Mouse (Mus musculus): ENCODE measurements around the gene Gm14419. TPM values are rescaled to one million over a fixed set of nuclear protein-coding genes. Genes with fewer than 3 reads are reported as not detected.
"Not testable (repeated sequence)": the region's sequence is repeated elsewhere in the genome, so short reads cannot be mapped to it uniquely, and the experiment has no call there.

Gm14419 gene
- 16.1 and 29.6 TPM in 2 replicates for total RNA-seq (2012; rRNA removed)

DNA sequence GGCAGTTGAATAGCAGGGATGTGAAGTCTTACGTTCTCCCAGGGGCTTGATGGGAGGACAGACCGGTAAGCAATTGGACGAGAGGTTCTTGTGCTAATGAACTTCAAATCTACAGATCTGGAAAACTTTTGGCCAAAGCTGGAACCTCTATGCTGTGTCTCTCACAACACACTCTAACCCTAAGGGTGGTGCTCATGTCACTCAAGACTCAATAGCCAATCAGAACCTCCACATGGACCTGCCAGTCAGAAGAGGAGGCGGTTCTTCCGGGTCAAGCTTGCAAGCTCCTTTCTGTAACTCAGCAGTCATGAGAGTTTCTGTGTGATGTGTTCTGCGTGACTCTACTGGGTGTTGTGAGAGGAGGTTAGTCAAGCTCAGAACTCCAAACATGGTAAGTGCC, at the start of gene Gm14419:
TSS of gene Gm14419 (plus strand) at position 301 of the 400 bp plus-strand sequence.
- H3K9me3 ChIP-seq (ENCODE audit: control insufficient read depth, insufficient read depth, low read depth, low read length); H3K36me3 ChIP-seq (ENCODE audit: control insufficient read depth, insufficient read depth, low read length, poor library complexity, severe bottlenecking); DNase-seq (ENCODE audit: low read depth, low spot score); H3K27ac ChIP-seq (ENCODE audit: insufficient read depth, low read depth, low read length, poor library complexity, severe bottlenecking); in situ Hi-C loops (cut with MboI; ENCODE audit: low sequenced_read_pairs in 2 of 2, unreplicated experiment in 2 of 2); H3K9ac ChIP-seq (ENCODE audit: insufficient read depth, low read depth, low read length, poor library complexity, severe bottlenecking); H3K4me1 ChIP-seq (ENCODE audit: control insufficient read depth in 2 of 2, insufficient read depth in 2 of 2, low read length in 2 of 2, poor library complexity in 1 of 2); H3K4me3 ChIP-seq (ENCODE audit: insufficient read depth in 1 of 2, low read depth in 1 of 2, low read length in 2 of 2, poor library complexity in 1 of 2, severe bottlenecking in 1 of 2): not testable (repeated sequence)

Other genes starting within 250 kb of the Gm14419 start
- gene Gm14295, start 202.3 kb upstream of the Gm14419 start, total RNA-seq (2012; rRNA removed) = 43.9 and 45.7 TPM in 2 replicates
- not detected in 2 replicates for gene Gm14408, start 169.8 kb upstream of the Gm14419 start, total RNA-seq (2012; rRNA removed)
- 5.1 and 13.8 TPM in 2 replicates for gene Gm14296, start 73.1 kb upstream of the Gm14419 start, total RNA-seq (2012; rRNA removed)
- 54.3 and 56.1 TPM in 2 replicates for gene Gm14401, start 73.4 kb downstream of the Gm14419 start, total RNA-seq (2012; rRNA removed)
- gene Gm14410, start 205.5 kb downstream of the Gm14419 start, total RNA-seq (2012; rRNA removed) = 26.3 and 27.4 TPM in 2 replicates